8 mouse cellular contexts compared by ENCODE assay signal in genomic region chr6:3182889-3183818, GRCm38 (mm10).
DNase-seq lines count a peak whose midpoint lies in the region; ATAC-seq lines count a peak whose summit lies in the region.

No protein-coding gene starts in this region.

- peak overlapping the region; percentile 1; the same call in 1 of the 2 replicates for H3K4me3 ChIP-seq in forebrain, embryonic 14.5 days (ENCODE audit: low read depth, low read length)
- H3K4me3 ChIP-seq in limb, embryonic 10.5 days, result peak overlapping the region; percentile 11

- peak; percentile 100 for DNase-seq in ZHBTc4 (ENCODE audit: low read depth, low spot score)
- peak; percentile 45 for DNase-seq in cerebellum, adult 11-12 months
- peak; percentile 9 for DNase-seq in forebrain, embryonic 14.5 days (ENCODE audit: low spot score)
- DNase-seq in limb, embryonic 10.5 days (ENCODE audit: low spot score), result peak; percentile 47
- DNase-seq in mesoderm, embryonic 11.5 days (ENCODE audit: low read depth, low spot score), result peak; percentile 83
- DNase-seq in spleen, postnatal 36 days (ENCODE audit: low spot score in 2 of 2), result peak; percentile 39 to 52
- no peak for DNase-seq in left cerebral cortex, postnatal 25 days (ENCODE audit: low spot score in 2 of 2)

- peak overlapping the region; percentile 16 for H3K4me2 ChIP-seq in forebrain, embryonic 14.5 days (ENCODE audit: low read length)

- H3K27me3 ChIP-seq in forebrain, embryonic 14.5 days (replicated peaks; ENCODE audit: control insufficient read depth, insufficient read depth, low read length), result no peaks in the 10 kb centered on the region
- H3K27me3 ChIP-seq in limb, embryonic 10.5 days (ENCODE audit: low read depth, poor library complexity, severe bottlenecking), result 0 out of 2 replicates have a peak, but pooled peaks cover 10% of the 10 kb centered on the region

- no peaks in the 10 kb centered on the region for H3K36me3 ChIP-seq in forebrain, embryonic 14.5 days (ENCODE audit: control insufficient read depth, insufficient read depth, low read length)
- no peaks in the 10 kb centered on the region for H3K36me3 ChIP-seq in limb, embryonic 10.5 days

- H3K9me3 ChIP-seq in forebrain, embryonic 14.5 days (replicated peaks; ENCODE audit: control insufficient read depth, low read length), result peaks cover 27% of the 10 kb centered on the region
- peaks cover 18% of the 10 kb centered on the region for H3K9me3 ChIP-seq in limb, embryonic 10.5 days (replicated peaks)

- 52% methylated on average over 33 of the region's 33 CpGs for WGBS in forebrain, embryonic 14.5 days
- 41% methylated on average over 33 of the region's 33 CpGs for WGBS in limb, embryonic 10.5 days

- ATAC-seq in forebrain, embryonic 14.5 days, result peak; percentile 77
- peak; percentile 81 to 85 for ATAC-seq in hematopoietic stem cell, adult 5-6 weeks (replicated peaks in 1 of 2; ENCODE audit: insufficient read depth in 1 of 2, low FRiP score in 2 of 2, low TSS enrichment in 1 of 2, low read depth in 1 of 2, poor library complexity in 2 of 2, severe bottlenecking in 2 of 2)

- no peak overlapping the region for H3K27ac ChIP-seq in forebrain, embryonic 14.5 days (ENCODE audit: low read depth, low read length)
- H3K27ac ChIP-seq in limb, embryonic 10.5 days, result no peak overlapping the region

- intact Hi-C loops in left cerebral cortex, postnatal 25 days (cut with DNase I), result no loop called here

- no peaks in the 10 kb centered on the region for H3K4me1 ChIP-seq in forebrain, embryonic 14.5 days (ENCODE audit: control insufficient read depth, insufficient read depth, low read length)
- no peaks in the 10 kb centered on the region for H3K4me1 ChIP-seq in limb, embryonic 10.5 days

- H3K9ac ChIP-seq in forebrain, embryonic 14.5 days (ENCODE audit: low read length), result no peak overlapping the region

Comparison
In these comparisons a context has a peak if more than half of its experiments do, and no peak if none do; other contexts are left out.
1. DNase-seq: peak in ZHBTc4 (single experiment), cerebellum, adult 11-12 months (single experiment), forebrain, embryonic 14.5 days (single experiment), limb, embryonic 10.5 days (single experiment), mesoderm, embryonic 11.5 days (single experiment) and spleen, postnatal 36 days (2 of 2); none in left cerebral cortex, postnatal 25 days (0 of 2).